Mouse (Mus musculus) megakaryocyte, embryonic 14.5 days (primary cell): ENCODE data around the gene Prkch.

ENCODE experiments used
- FLI1 ChIP-seq: IDR thresholded peaks from 2 replicates; pipeline ENCODE4 v1.6.1; 2012; ENCODE audit warnings: low read length, inconsistent platforms, mixed read lengths
- GATA1 ChIP-seq: IDR thresholded peaks from 3 replicates; pipeline ENCODE4 v1.6.1; 2012; ENCODE audit warnings: mixed read lengths, low read length, inconsistent platforms, borderline replicate concordance

DNA sequence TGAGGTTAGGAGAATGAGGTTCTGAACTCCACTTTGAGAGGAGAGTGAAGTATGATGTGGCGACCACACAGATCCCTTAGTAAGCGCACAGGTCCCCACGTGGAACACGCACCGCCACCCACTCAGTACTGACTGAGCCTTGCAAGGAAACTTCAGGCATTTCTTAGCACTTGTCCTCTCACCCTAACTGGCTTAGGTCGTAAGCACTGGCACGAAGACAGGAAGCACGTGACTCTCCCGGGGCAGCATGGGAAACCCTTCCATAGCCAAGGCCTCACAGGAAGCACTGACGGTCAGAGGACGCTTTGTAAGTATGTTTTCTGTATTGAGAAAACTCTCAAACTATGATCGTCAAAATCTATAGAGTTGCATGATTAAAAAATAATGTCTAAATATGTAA lies 237.7 kb downstream of the Prkch start:
- TF ChIP-seq GATA1 (no peak), FLI1 (no peak)
